Mouse (Mus musculus) hindbrain, embryonic 16.5 days (tissue): ENCODE data around the gene Rapgef3. TPM values are rescaled to one million over a fixed set of nuclear protein-coding genes. Genes with fewer than 3 reads are reported as not detected.

Experiments used
- ATAC-seq: fragments of 200-750 bp; cut with Nextera tagmentation; 2 replicates; pipeline ENCODE4 v1.8.0; 2017; ENCODE audit warnings: moderate TSS enrichment, moderate library complexity
- H3K27ac ChIP-seq: fragments of 300-500 bp; sonication (generic); 2 replicates; pipeline ENCODE4 v1.5.1; 2014; ENCODE audit warnings: low read depth, mild to moderate bottlenecking, control low read depth, low read length, moderate library complexity
- H3K27me3 ChIP-seq: fragments of 300-500 bp; sonication (generic); replicated peaks from 2 replicates; pipeline ENCODE4 v1.6.1; 2014; ENCODE audit warnings: low read length; ENCODE audit not compliant: control insufficient read depth, insufficient read depth
- H3K36me3 ChIP-seq: fragments of 300-500 bp; sonication (generic); 2 replicates; pipeline ENCODE4 v1.6.1; 2014; ENCODE audit warnings: mild to moderate bottlenecking, low read length, moderate library complexity, mixed read lengths; ENCODE audit not compliant: control insufficient read depth, insufficient read depth
- H3K4me1 ChIP-seq: fragments of 300-500 bp; sonication (generic); 2 replicates; pipeline ENCODE4 v1.6.1; 2014; ENCODE audit warnings: low read depth, low read length; ENCODE audit not compliant: control insufficient read depth, insufficient read depth
- H3K4me2 ChIP-seq: fragments of 300-500 bp; sonication (generic); 2 replicates; pipeline ENCODE4 v1.6.1; 2014; ENCODE audit warnings: mild to moderate bottlenecking, low read length, control low read depth, moderate library complexity
- H3K4me3 ChIP-seq: fragments of 300-500 bp; sonication (generic); 2 replicates; pipeline ENCODE4 v1.5.1; 2014; ENCODE audit warnings: mild to moderate bottlenecking, low read length, control low read depth, moderate library complexity
- H3K9ac ChIP-seq: fragments of 300-500 bp; sonication (generic); 2 replicates; pipeline ENCODE4 v1.6.1; 2014; ENCODE audit warnings: low read depth, mild to moderate bottlenecking, control low read depth, low read length, moderate library complexity
- H3K9me3 ChIP-seq: fragments of 300-500 bp; sonication (generic); 2 replicates; pipeline ENCODE4 v1.6.1; 2014; ENCODE audit warnings: mild to moderate bottlenecking, low read length, moderate library complexity; ENCODE audit not compliant: control insufficient read depth
- WGBS: fragments of 180-500 bp; shearing (Covaris S2); extraction: QIAGEN DNeasy Blood & Tissue Kit; methylation state at CpG from one replicate; pipeline ENCODE4 v1.1.7; 2014; 5-methylcytosine and 5-hydroxymethylcytosine counted together
- polyA plus RNA-seq: library from polyadenylated mRNA; unstranded; fragments of >200 nt; fragmentation: Nextera tagmentation; extraction: Ambion mirVana; gene quantifications from 2 replicates; pipeline ENCODE4 v1.2.1, GENCODE M21; 2015

The Rapgef3 gene
- polyA plus RNA-seq, 1 experiment from 2014 or later, result 18.4 TPM

GRCm38 (mm10) chr15:97746278-97746677 lies 21.5 kb downstream of the Rapgef3 start:
- no peak overlapping the region for H3K27ac ChIP-seq
- H3K36me3 ChIP-seq, result no peaks in the 10 kb centered on the region
- H3K27me3 ChIP-seq, result no peaks in the 10 kb centered on the region
- no peaks in the 10 kb centered on the region for H3K9me3 ChIP-seq
- 93% methylated on average over 10 of the region's 10 CpGs for WGBS
- no peak overlapping the region for H3K9ac ChIP-seq
- no peak for ATAC-seq
- peaks cover 10% of the 10 kb centered on the region for H3K4me1 ChIP-seq
- no peak overlapping the region for H3K4me2 ChIP-seq
- no peak overlapping the region for H3K4me3 ChIP-seq

- no peak overlapping the region for H3K4me3 ChIP-seq
- peaks cover 6% of the 10 kb centered on the region for H3K4me1 ChIP-seq
- H3K27ac ChIP-seq, result no peak overlapping the region
- no peak for ATAC-seq
- no peak overlapping the region for H3K4me2 ChIP-seq
- no peaks in the 10 kb centered on the region for H3K36me3 ChIP-seq
- no peaks in the 10 kb centered on the region for H3K9me3 ChIP-seq
- 67% methylated on average over 10 of the region's 10 CpGs for WGBS
- no peak overlapping the region for H3K9ac ChIP-seq
- H3K27me3 ChIP-seq, result no peaks in the 10 kb centered on the region
Measured at GRCm38 (mm10) chr15:97745331-97745730, 22.4 kb downstream of the Rapgef3 start.

- Histone ChIP-seq H3K9me3 (0 out of 2 replicates have a peak, but pooled peaks cover 2% of the 10 kb centered on the region), H3K4me3 (no peak overlapping the region), H3K9ac (no peak overlapping the region), H3K36me3 (no peaks in the 10 kb centered on the region), H3K27me3 (no peaks in the 10 kb centered on the region), H3K4me1 (peaks cover 6% of the 10 kb centered on the region), H3K4me2 (no peak overlapping the region), H3K27ac (no peak overlapping the region)
- 58% methylated on average over 10 of the region's 10 CpGs for WGBS
- ATAC-seq, result peak; percentile 55
Measured at GRCm38 (mm10) chr15:97744930-97745329, 22.8 kb downstream of the Rapgef3 start.

- H3K4me3 ChIP-seq, result no peak overlapping the region
- no peaks in the 10 kb centered on the region for H3K27me3 ChIP-seq
- WGBS, result 68% methylated on average over 12 of the region's 12 CpGs
- no peak for ATAC-seq
- peak overlapping the region; percentile 22; the same call in 1 of the 2 replicates for H3K9ac ChIP-seq
- no peak overlapping the region for H3K4me2 ChIP-seq
- no peak overlapping the region for H3K27ac ChIP-seq
- 0 out of 2 replicates have a peak, but pooled peaks cover 2% of the 10 kb centered on the region for H3K9me3 ChIP-seq
- H3K36me3 ChIP-seq, result no peaks in the 10 kb centered on the region
- H3K4me1 ChIP-seq, result peaks cover 6% of the 10 kb centered on the region
Measured at GRCm38 (mm10) chr15:97743961-97744525, 23.7 kb downstream of the Rapgef3 start.

- no peaks in the 10 kb centered on the region for H3K27me3 ChIP-seq
- WGBS, result 91% methylated on average over 5 of the region's 5 CpGs
- peaks cover 6% of the 10 kb centered on the region for H3K4me1 ChIP-seq
- no peak overlapping the region for H3K4me3 ChIP-seq
- no peak overlapping the region for H3K9ac ChIP-seq
- no peak overlapping the region for H3K4me2 ChIP-seq
- peaks cover 2% of the 10 kb centered on the region; the same call in 1 of the 2 replicates for H3K9me3 ChIP-seq
- H3K36me3 ChIP-seq, result no peaks in the 10 kb centered on the region
- H3K27ac ChIP-seq, result no peak overlapping the region
- no peak for ATAC-seq
Measured at GRCm38 (mm10) chr15:97743210-97743609, 24.6 kb downstream of the Rapgef3 start.

GRCm38 (mm10) chr15:97742600-97742999 lies 25.2 kb downstream of the Rapgef3 start:
- ATAC-seq, result no peak
- WGBS, result 68% methylated on average over 4 of the region's 4 CpGs
- H3K4me1 ChIP-seq, result peaks cover 6% of the 10 kb centered on the region
- peaks cover 2% of the 10 kb centered on the region; the same call in 1 of the 2 replicates for H3K9me3 ChIP-seq
- no peaks in the 10 kb centered on the region for H3K27me3 ChIP-seq
- H3K4me2 ChIP-seq, result no peak overlapping the region
- H3K27ac ChIP-seq, result no peak overlapping the region
- H3K36me3 ChIP-seq, result no peaks in the 10 kb centered on the region
- no peak overlapping the region for H3K4me3 ChIP-seq
- H3K9ac ChIP-seq, result no peak overlapping the region

GRCm38 (mm10) chr15:97742074-97742473 lies 25.7 kb downstream of the Rapgef3 start:
- peaks cover 6% of the 10 kb centered on the region for H3K4me1 ChIP-seq
- H3K36me3 ChIP-seq, result no peaks in the 10 kb centered on the region
- 67% methylated on average over 7 of the region's 7 CpGs for WGBS
- H3K9me3 ChIP-seq, result peaks cover 2% of the 10 kb centered on the region; the same call in 1 of the 2 replicates
- no peak overlapping the region for H3K27ac ChIP-seq
- no peak for ATAC-seq
- H3K27me3 ChIP-seq, result no peaks in the 10 kb centered on the region
- H3K9ac ChIP-seq, result no peak overlapping the region
- no peak overlapping the region for H3K4me2 ChIP-seq
- no peak overlapping the region for H3K4me3 ChIP-seq

- no peak for ATAC-seq
- H3K4me1 ChIP-seq, result peaks cover 6% of the 10 kb centered on the region
- WGBS, result 83% methylated on average over 12 of the region's 12 CpGs
Measured at GRCm38 (mm10) chr15:97741662-97742061, 26.1 kb downstream of the Rapgef3 start.

GRCm38 (mm10) chr15:97740283-97740732 lies 27.5 kb downstream of the Rapgef3 start:
- no peaks in the 10 kb centered on the region for H3K36me3 ChIP-seq
- ATAC-seq, result no peak
- H3K4me1 ChIP-seq, result peaks cover 5% of the 10 kb centered on the region
- H3K4me2 ChIP-seq, result no peak overlapping the region
- WGBS, result 82% methylated on average over 9 of the region's 9 CpGs
- H3K27me3 ChIP-seq, result no peaks in the 10 kb centered on the region
- no peak overlapping the region for H3K9ac ChIP-seq
- H3K9me3 ChIP-seq, result peaks cover 2% of the 10 kb centered on the region; the same call in 1 of the 2 replicates
- H3K27ac ChIP-seq, result no peak overlapping the region
- H3K4me3 ChIP-seq, result no peak overlapping the region

More at GRCm38 (mm10) chr15:97741662-97742061, 26.1 kb downstream of the Rapgef3 start:
- no peak overlapping the region for H3K9ac ChIP-seq
- H3K4me2 ChIP-seq, result no peak overlapping the region
- peaks cover 2% of the 10 kb centered on the region; the same call in 1 of the 2 replicates for H3K9me3 ChIP-seq
- no peak overlapping the region for H3K27ac ChIP-seq
- no peak overlapping the region for H3K4me3 ChIP-seq
- H3K27me3 ChIP-seq, result no peaks in the 10 kb centered on the region
- H3K36me3 ChIP-seq, result no peaks in the 10 kb centered on the region
